Mouse (Mus musculus) neural tube, embryonic 10.5 days (tissue): ENCODE data around the gene Gm13090.

Experiments used
- DNase-seq: peaks from one replicate; pipeline ENCODE4 v3.0.0-alpha.2; 2017; ENCODE audit warnings: low spot score; ENCODE audit errors: extremely low spot score

Gm13090 gene

DNA sequence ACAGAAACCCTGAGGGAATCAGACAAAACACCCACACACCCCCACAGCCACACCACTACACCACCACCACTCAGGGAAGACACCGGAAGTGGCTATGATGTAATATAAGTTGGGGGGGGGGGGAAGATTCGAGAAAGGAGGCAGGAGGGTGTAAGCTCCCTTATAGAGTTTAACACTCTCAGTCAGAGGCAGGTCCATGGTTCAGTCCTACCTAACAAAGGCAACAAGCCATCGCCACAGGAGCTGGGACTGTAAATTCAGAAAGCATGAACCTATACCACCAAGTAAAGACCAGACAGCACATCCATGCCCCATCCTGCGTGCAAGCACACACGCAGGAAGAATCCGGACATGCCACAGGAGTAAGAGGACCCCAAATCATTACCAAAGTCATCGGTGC, at the start of gene Gm13090:
Gene Gm13090 (plus strand): TSS at position 301 of the 400 bp plus-strand sequence.
- no peak for DNase-seq

- no peak for DNase-seq
These were observed 47.9 kb upstream of the Gm13090 start for GRCm38 (mm10) chr4:151041506-151041905.

- no peak for DNase-seq
These were observed 46.1 kb upstream of the Gm13090 start for GRCm38 (mm10) chr4:151043281-151043680.

DNA sequence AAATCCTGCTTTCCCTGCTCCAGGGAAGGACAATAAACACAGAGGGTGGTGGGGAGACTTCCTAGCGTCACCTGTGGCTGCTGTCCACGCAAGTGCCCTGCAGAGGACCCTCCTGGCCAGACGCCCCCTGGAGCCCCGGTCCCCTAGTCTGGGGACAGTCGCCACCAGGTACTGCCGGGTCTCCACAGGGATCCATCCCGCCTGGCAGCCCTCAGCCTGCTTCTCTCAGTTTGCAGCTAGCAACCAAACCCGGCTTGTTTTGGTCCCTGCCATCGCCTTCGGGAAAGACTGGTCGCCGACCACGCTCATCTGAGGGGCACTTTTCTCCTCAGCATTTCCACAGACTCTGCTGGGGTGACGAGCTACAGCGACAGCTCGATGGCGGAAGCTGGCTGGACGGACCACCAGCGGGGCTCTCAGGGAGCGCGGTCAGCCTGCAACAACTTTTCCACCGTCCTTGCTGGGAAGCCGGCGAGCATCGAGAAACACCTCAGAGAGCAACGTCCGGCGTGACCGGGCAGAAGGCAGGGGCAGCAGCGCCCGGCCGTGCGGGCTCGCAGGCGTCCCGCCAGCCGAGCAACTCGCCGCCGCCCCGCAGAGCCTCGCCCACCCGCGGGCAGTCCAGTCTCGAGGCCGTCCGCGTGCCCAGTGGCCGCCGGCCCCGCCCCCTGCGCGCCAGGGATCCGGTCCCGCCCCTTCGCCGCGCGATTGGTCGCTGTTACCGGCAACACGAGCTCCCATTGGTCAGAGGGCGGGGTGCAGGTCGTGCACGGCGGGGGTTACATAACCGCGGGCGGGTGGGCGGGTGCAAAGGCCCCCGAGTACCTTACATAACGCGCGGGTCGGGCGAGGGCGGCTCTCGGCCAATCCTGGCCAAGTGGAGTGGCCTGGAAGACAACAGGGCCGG, 45.1 kb upstream of the Gm13090 start, which contains the start of gene Per3:
Gene Per3 (minus strand): TSS at position 629 of the 907 bp plus-strand sequence.
- DNase-seq, result peak; percentile 97

DNA sequence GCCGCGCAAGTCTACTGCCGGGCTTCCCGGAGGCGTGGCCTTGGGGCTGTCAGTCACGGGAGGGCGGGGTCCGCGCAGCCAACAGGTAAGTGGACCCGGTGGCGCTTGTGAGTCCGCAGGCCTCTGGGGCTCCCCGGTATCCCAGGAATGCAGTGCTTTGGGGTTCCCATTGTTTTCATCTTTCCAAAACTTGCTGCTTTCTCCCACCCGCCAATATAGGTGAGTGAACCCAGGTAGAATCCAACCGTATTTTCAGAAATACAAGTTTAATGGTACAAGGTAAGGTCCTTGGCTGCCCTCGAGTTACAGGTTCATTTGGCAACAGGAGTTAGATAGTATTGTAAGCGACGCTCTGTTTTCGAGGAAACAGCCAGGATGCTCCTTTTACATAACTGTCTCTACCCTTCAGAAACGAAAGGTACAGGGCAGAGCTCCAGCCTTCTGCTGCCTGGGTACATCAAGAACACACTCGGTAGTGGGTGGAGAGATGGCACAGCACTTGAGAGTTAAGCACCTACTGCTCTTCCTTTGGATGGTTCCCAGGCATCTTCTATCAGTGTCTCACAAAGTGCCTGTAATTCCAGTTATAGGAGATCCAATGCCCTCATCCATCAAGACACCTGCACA, 44.3 kb upstream of the Gm13090 start:
- DNase-seq, result no peak

- DNase-seq, result no peak
These were observed 42.8 kb upstream of the Gm13090 start for GRCm38 (mm10) chr4:151046524-151046923.

DNA sequence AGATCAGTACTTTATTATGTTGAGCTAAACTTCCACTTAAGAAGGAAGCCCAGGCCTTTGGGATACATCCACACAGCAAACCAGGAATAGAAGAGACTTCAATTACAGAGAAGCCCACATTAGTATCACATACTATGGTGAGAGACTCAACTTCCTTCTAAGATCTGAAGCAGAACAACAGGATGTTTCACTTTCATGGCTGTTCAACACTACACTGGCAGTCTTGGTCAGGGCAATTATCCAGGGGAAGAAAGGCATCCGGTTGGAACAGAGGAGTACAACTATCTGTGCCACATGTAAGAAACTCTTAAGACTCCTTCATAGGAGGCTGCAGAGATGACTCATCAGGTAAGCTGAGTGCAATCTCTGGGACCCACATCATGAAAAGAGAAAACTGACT, 38.2 kb upstream of the Gm13090 start:
- DNase-seq, result no peak

DNA sequence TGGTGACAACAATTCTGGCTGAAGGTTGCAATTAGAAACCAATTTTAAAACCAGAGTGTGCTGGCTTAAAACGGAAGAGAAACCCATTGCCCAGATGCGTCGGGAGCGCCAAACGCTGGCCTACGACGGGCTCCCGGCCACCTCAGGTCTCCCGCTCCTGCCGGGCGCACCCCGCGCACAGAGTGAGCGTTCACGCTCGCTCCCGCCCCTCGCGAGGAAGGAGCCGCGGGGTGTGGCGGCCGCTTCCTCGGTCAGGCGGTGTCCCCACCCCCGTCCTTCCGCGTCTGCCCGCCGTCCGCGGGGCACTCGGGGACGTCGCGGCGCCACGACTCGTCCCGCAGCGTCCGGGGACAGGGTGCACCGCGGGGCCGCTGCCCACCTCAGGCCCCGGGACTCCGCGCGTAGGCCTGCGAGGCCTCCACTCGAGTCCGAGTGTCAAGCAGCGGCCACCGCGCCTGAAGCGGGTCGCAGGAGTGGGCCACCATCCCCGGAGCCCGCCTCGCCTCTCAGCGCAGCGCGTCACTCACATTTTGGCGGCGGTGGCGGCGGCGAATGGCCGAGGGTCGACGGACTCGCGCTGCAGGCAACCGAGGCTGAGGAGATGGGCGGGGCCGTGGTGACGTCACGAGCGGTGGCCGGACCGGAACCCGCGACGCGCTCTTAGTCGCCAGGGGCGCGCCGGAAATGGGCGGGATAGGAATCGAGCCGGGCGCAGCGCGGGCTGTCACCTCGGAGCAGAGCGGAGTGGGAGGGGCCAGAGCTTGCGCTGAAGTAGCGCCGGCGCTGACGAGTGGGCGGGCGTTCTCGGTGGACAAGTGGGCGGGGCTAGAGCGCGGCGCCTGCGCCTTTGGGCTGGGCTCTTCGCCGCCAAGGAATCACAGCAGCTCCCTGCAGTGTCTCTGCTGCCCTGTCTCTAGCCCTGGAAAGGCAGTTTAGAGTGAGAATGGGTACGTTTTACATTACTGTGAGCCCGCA, 31.7 kb upstream of the Gm13090 start, which contains the start of gene Vamp3:
Gene Vamp3 (minus strand): TSS at position 617 of the 975 bp plus-strand sequence.
- peak; percentile 99 for DNase-seq

DNA sequence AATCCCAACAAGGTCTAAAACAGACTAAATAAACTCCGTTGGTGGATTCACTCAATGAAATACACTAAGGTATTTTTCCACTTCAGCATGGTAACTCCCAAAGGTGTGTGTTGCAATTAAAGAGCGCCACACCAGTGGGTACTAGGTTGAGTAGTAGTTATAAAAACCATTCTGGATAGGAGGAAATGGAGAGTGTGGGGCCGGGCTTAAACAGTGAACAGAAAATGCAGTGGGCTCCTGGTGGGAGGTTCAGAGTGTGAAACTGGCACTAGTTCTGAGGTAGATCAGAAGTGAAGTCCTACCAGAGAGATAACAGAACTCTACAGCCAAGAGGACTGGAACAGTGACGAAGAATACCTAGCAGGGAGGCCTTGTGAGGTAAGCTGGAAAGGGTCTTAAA, 30.7 kb upstream of the Gm13090 start:
- no peak for DNase-seq

DNA sequence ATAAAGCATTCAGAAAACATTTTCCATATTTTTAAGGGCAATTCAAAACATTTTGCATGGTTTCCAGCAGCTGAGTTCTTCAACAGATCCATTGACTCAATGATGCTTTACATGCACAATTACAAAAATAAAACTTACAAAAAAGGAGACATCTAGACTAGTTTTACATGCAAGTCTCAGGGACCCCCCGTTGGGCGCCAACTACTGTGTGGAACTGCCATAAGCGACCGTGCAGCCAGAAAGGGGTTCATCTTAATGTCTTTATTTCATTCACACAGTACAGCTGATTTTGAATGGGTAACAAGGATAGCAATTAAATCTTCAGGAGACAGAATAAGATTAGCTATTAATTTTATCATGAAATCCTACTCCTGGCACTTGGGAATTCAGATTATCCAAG, 29.8 kb upstream of the Gm13090 start:
- no peak for DNase-seq

- DNase-seq, result no peak
These were observed 20.6 kb upstream of the Gm13090 start for GRCm38 (mm10) chr4:151068751-151069150.

DNA sequence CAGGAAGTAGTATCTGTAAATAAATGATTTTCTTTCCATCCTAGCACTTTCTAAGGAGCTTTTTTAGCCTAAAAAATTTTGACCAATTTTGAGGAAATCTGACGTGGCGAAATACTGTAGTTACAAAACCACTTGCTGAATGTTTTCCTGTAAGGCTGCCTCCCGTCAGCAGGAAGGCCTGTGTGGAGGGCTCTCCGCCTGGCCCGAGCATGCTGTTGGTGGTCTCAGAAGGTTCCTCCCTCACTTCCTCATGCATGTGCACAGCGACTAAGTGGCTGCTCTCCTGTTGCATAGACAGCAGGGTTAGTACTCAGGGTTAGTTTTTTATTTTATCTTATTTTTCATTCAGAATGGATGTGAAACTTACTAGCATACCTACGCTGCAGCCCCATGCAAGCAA, 18.4 kb upstream of the Gm13090 start:
- no peak for DNase-seq

- DNase-seq, result peak; percentile 69
These were observed 16.1 kb upstream of the Gm13090 start for GRCm38 (mm10) chr4:151073108-151073744.

- no peak for DNase-seq
These were observed 14.6 kb upstream of the Gm13090 start for GRCm38 (mm10) chr4:151074817-151075216.

DNA sequence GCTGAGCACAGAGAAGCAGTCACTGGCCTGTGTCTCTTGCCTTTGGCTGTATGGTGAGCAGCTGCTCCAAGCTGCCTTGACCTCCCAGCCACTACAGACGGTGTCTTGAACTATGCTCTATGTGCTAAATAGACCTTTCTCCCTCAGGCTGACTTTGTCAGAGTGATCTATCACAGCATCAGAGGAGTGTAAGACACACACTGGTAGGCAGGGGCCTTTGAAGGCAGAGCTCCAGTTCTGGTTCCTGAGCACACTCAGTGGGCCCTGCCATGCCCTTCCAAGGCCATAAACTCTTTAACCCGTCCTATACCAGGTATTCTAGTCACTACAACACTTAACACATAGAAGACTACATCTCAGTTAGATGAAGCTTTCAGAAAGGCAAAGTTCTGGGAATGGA, 8.0 kb upstream of the Gm13090 start:
- no peak for DNase-seq

GRCm38 (mm10) chr4:151081977-151082376, 7.4 kb upstream of the Gm13090 start:
- no peak for DNase-seq

GRCm38 (mm10) chr4:151083027-151083426, 6.3 kb upstream of the Gm13090 start:
- DNase-seq, result no peak

DNA sequence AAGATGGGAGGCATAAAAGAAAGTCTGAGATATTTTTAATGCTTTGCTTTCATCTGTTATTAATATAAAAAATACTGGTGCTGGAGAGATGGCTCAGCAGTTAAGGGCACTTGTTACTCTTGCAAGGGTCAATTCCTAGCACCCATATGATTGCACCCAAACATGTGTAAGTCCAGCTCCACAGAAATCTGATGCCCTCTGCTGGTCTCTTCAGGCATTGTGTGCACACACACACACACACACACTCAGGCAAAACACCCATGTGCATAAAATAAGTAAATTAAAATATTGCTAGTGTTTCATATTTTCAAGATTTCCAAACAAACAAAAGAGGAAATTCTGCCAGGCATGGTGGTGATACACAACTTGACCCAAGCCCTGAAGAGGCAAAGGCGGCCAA, 2.0 kb upstream of the Gm13090 start:
- no peak for DNase-seq

DNA sequence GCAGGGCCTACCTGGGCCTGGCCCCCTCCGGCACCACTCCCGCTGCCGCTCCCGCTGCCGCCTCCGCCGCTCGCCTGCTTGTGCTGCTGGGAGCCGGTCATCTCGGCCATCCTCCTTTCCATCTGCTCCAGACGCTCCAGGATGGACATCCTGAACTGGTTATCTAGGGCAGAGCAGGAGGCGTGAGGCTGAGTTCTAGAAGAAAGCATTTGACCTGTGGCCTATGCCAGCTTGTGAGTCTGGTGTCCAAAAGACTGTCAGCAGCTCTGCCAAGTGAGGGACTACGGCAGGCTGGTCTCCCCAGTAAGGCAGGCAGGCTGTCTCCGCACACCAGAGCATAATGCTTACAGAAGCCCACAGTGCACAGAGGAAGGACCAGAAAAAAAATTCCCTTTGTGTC, 551 bp upstream of the Gm13090 start:
- no peak for DNase-seq

DNA sequence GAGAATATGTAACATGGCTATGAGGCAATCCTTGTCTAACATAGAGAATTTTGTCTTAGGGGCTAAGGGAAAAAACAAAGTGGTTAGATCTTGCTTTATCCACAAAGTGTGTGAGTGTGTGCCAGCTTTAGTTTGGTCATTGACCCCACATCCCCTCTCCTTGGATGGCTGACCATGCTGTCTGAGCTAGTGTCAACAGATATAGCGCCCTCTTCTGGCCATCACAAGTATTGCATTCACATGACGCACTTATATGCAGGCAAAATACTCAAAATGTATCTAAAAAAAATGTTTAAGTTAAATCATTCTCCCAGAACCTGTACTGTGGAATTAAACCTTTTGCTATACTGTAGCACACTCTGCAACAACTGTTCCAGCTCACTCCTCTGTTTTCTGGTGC, 5.8 kb downstream of the Gm13090 start:
- peak; percentile 26 for DNase-seq
